Mouse (Mus musculus) spleen, adult 2 months (tissue): ENCODE results near the gene Kank3.

ENCODE experiments used
- CTCF ChIP-seq: fragments of 200-500 bp; IDR thresholded peaks from 2 replicates; pipeline ENCODE4 v1.5.1; 2011; ENCODE audit warnings: mild to moderate bottlenecking, inconsistent platforms; ENCODE audit not compliant: insufficient read depth, insufficient read length, insufficient replicate concordance; ENCODE audit errors: extremely low read depth
- POLR2A ChIP-seq: fragments of 200-500 bp; IDR thresholded peaks from 2 replicates; pipeline ENCODE4 v1.6.1; 2011; ENCODE audit warnings: low read depth, low read length, inconsistent platforms

DNA sequence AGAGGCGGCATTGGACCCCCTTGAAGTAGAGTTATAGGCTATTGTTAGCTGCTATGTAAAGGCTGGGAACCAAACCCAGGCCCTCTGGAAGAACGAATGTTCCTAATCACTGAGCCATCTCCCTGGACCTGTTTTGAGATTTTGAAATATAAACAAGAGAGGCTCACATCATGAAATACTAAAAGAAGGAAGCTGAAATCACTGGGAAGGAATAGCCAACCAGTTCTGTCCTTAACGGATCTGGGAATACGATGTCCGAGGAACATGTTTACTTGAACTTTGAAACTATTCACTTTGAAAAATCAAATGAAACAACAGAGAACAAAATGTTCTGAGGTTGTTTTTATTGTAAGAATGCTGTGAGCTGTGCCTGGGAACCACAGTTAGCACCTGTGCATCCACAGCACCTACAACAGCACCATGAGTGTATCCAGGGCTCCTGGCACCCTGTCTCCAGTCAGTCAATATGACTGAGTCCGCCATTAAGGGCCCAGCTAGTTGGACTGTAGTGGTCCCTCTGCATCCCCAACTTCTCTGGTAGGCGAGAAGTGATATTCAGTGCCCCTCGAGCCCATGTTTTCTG is 35.7 kb upstream of the Kank3 start:
- TF ChIP-seq POLR2A (no peak), CTCF (no peak)
